Mouse (Mus musculus): ENCODE measurements at regions not wholly inside any gene's neighbourhood (a gene's known extent, or its start where the extent isn't known, plus 50 kb on each side); places are given as distances from the start of the nearest gene placed in this dataset.

DNA sequence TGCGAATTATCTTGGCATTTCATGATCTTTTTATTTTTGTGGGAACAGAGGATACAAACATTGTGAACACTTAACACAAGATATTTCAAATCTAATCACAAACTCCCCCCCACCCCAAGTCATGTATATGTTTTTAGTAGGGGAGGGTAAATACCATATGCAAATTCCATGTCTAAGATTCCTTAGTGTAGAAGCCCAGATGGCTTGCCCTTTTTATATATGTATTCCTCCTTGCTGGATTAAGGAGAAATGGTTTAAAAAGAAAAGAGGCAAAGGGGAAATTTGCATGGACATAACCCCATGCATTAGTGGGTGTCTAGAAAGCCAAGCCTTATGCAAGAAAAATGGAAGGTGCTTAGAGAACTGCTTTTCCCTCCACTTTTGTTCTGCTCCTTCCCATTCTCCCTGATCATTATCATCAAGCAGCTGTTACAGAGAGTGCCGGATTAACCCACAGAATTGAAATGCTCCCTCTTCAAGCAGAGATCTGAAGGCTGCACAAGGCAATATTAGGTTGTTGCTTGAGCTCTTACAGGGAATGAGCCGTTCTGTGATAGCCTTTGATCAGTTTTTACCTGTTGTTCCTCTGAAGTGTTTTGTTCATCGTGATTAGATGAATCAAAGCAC lies 979.5 kb downstream of the Stpg2 start:
- TF ChIP-seq CTCF (IDR thresholded peaks at IDR 0.05 in 2 of 3, conservative IDR thresholded peaks at IDR 0.05 in 1 of 3; ENCODE audit: control insufficient read depth in 1 of 3, insufficient read depth in 1 of 3, low read depth in 2 of 3, low read length in 3 of 3, poor library complexity in 1 of 3, severe bottlenecking in 1 of 3) (no peak), USF2 (IDR thresholded peaks at IDR 0.05; ENCODE audit: borderline replicate concordance in 1 of 2, insufficient read depth in 1 of 2, low read depth in 1 of 2, low read length in 2 of 2) (no peak), ZNF384 (IDR thresholded peaks at IDR 0.05; ENCODE audit: low read depth, low read length) (no peak), GABPA (IDR thresholded peaks at IDR 0.05; ENCODE audit: low read depth, low read length) (no peak), POLR2A (IDR thresholded peaks at IDR 0.05; ENCODE audit: control insufficient read depth in 1 of 2, insufficient read depth in 1 of 2, low read depth in 1 of 2, low read length in 2 of 2, poor library complexity in 1 of 2) (no peak), ZC3H11A (IDR thresholded peaks at IDR 0.05; ENCODE audit: low read depth, low read length) (no peak)

All from MEL (cell line).